Mouse (Mus musculus) brain, embryonic 14.5 days (tissue): ENCODE results near the gene Dynll2.

Experiments
- CTCF ChIP-seq: fragments of 200-500 bp; IDR thresholded peaks from 2 replicates; pipeline ENCODE4 v1.5.1; 2012; ENCODE audit warnings: inconsistent platforms, mild to moderate bottlenecking, moderate library complexity, borderline replicate concordance; ENCODE audit not compliant: insufficient read depth, insufficient read length; ENCODE audit errors: extremely low read depth
- POLR2A ChIP-seq: fragments of 200-500 bp; IDR thresholded peaks from 2 replicates; pipeline ENCODE4 v1.6.1; 2012; ENCODE audit warnings: mild to moderate bottlenecking, inconsistent platforms, borderline replicate concordance; ENCODE audit not compliant: poor library complexity, insufficient read depth, insufficient read length, severe bottlenecking; ENCODE audit errors: extremely low read depth

- no peak for TF ChIP-seq POLR2A
- TF ChIP-seq CTCF: peak; percentile 17; the same call in 1 of the 2 replicates
Observed at GRCm38 (mm10) chr11:87986141-87986741, 1.1 kb downstream of the Dynll2 start.
